Mouse (Mus musculus) skeletal muscle tissue, adult 2 months (tissue): ENCODE data around the gene Ewsr1.
A peak's percentile ranks its signal among the peaks of the same experiment; 100 is the strongest.

ENCODE experiments used
- DNase-seq: peaks from one replicate; pipeline ENCODE4 v3.0.0-alpha.2; 2012; ENCODE audit warnings: low read depth, low spot score

Gene Ewsr1

DNA sequence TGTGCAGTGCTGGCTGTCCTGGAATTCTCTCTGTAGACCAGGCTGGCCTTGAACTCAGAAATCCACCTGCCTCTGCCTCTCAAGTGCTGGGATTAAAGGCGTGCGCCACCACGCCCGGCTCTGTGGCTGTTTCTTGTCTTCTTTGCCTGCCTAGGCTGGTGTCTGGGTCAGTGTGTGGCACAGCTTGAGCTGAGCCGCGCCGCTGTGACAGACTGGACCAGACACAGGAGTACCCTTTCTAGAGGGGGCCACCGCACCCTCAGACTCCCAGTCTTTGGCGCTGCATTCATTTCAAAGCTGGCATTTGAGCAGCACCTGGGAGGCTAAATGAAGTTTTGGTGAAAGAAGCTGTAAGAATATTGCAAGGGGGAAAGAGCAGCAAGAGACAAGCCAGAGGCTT is 40.3 kb downstream of the Ewsr1 start:
- no peak for DNase-seq

GRCm38 (mm10) chr11:5057856-5058641 is 41.0 kb downstream of the Ewsr1 start, which contains the start of gene Rasl10a:
TSS of gene Rasl10a (plus strand) at chr11:5058128.
- no peak for DNase-seq

- no peak for DNase-seq
These were observed 41.6 kb downstream of the Ewsr1 start for GRCm38 (mm10) chr11:5057541-5057855.

GRCm38 (mm10) chr11:5057064-5057463 is 42.0 kb downstream of the Ewsr1 start:
- no peak for DNase-seq

GRCm38 (mm10) chr11:5055945-5056938 is 42.8 kb downstream of the Ewsr1 start:
- DNase-seq = no peak

DNA sequence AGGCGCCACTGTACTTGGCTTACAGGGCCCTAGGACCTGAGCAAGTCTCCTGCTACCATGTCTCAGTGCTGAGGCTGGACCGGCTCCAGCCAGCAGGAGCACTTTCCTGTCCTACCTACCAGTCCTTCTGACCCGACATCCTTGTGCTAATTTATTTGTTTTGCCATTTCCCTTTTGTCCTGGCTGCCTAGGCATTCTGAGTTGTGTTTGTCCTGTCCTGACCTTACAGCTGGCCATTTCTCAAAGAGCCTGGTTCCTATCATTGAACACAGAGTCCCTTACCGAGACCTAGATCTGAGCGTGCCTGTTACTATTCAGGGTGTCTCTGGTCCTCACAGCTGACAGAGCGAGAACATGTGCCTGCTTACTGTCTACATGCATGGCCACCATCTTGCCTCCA is 44.2 kb downstream of the Ewsr1 start:
- no peak for DNase-seq

GRCm38 (mm10) chr11:5054151-5054550 is 44.9 kb downstream of the Ewsr1 start:
- no peak for DNase-seq

DNA sequence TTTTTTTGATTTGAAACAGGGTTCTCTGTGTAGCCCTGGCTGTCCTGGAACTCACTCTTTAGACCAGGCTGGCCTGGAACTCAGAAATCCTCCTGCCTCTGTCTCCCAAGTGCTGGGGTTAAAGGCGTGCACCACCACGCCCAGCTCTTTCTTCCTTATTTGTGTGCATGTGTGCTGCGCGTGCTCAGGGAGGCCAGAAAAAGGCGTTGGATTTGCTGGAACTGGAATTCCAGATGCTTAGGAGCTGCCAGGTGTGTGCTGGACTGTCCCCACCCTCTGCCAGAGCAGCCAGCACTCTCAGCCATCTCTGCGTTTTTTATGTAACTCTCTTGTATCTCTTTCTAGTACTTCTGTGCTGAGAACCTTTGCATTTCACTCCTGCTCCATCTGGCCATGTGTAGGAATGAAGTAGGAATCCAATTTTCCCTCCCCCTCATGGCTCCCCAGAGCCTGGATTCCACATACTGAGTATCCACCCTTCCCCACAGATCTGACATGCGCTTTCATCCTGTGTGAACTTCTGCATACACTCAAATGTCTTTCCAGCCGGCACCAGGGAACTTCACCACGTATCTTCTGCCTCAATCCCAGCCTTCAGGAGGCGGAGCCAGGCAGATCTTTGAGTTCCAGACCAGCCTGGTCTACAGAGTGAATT is 46.7 kb downstream of the Ewsr1 start:
- DNase-seq = no peak

GRCm38 (mm10) chr11:5051629-5052028 is 47.4 kb downstream of the Ewsr1 start:
- no peak for DNase-seq

- no peak for DNase-seq
These were observed 52.6 kb downstream of the Ewsr1 start for GRCm38 (mm10) chr11:5046321-5046926.

DNA sequence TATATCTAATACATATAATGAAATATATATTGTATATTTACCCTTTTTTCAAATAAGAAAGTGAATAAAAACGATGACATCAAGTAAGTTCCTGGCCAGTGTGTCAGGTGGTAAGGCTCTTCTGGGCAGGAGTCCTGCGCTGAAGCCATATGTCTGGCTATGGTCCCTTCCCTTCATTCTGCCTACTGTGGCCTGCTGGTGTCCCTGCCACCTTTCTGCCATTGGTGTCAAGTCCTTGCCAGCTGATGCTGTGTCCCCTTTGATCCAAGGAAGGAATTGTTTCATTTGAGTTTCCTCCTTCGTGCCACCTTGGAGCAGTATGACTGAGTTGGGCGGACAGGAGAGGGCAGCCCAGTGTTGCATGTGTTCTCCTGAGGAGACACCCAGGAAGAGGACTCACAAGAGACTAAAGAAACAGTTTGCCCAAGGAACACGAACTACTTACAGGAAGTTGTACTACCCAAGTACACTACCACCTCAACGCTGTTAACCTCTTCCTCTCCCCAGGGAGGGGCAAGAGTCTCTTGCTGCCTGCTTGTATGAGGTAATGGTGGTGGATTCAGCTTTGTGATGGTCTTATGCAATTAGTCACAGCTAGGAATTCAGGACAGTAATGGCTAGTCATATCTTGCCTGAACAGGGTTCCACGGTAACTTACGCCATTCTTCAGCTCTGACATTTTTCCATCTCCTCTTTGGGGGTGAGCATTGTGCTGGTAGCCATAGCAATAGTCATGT is 56.3 kb downstream of the Ewsr1 start:
- DNase-seq = no peak

- no peak for DNase-seq
These were observed 57.8 kb downstream of the Ewsr1 start for GRCm38 (mm10) chr11:5041144-5041780.

DNA sequence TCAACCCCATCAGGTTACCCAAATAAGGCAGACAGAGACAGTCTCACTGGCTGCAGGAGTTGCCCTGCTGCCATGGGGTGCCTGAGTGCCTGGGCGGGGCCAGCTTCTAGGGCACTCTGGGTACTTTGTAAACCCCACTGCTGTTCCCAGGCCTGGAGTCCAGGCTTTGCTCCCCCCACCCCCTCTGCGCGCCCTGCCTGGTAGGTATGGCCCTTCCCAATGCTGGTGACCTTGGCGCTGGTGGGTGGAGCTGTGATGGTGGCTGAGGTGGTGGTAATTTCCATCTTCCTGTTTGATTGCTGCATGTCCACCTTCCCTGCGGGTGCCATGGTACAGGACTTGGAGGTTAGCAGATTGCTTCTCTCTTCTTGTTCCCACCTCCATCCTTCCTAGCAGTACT is 58.5 kb downstream of the Ewsr1 start:
- DNase-seq = no peak

GRCm38 (mm10) chr11:5037146-5037854 is 61.8 kb downstream of the Ewsr1 start:
- peak; percentile 57 for DNase-seq

GRCm38 (mm10) chr11:5035421-5035820 is 63.6 kb downstream of the Ewsr1 start:
- no peak for DNase-seq

- peak; percentile 57 for DNase-seq
These were observed 65.9 kb downstream of the Ewsr1 start for GRCm38 (mm10) chr11:5033136-5033535.

DNA sequence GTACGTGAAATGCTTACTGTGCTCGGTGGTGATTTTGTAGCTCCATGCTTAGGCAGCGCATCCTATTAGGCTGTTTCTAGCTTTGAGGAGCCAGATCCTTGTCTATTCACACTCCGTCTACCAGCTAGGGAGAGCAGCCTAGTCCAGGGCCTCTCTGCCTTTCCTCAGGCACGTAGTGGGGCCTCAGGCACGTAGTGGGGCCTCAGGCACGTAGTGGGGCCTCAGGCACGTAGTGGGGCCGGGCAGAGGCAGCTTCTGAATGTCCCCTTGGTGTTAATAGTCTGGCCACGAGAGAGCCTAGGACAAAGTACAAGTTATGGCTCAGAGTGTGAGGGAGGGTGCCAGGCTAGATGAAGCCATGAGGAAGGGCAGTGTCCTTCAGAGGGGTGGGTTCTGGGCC is 66.4 kb downstream of the Ewsr1 start:
- DNase-seq = no peak

GRCm38 (mm10) chr11:5028228-5028627 is 70.8 kb downstream of the Ewsr1 start:
- no peak for DNase-seq

GRCm38 (mm10) chr11:5025108-5025507 is 74.0 kb downstream of the Ewsr1 start:
- DNase-seq = no peak
